Mouse (Mus musculus) limb, embryonic 14.5 days (tissue): ENCODE results near the gene Clec2g. TPM values are rescaled to one million over a fixed set of nuclear protein-coding genes. Genes with fewer than 3 reads are reported as not detected.

Experiments used
- ATAC-seq: fragments of 200-750 bp; cut with Nextera tagmentation; 2 replicates; pipeline ENCODE4 v1.8.0; 2017; ENCODE audit warnings: low read depth, moderate number of reproducible peaks, moderate TSS enrichment; ENCODE audit not compliant: low FRiP score
- DNase-seq: peaks from one replicate; pipeline ENCODE4 v3.0.0-alpha.2; 2015; ENCODE audit warnings: low spot score
- H3K27ac ChIP-seq: fragments of 300-500 bp; sonication (generic); replicated peaks from 2 replicates; pipeline ENCODE4 v1.5.1; 2014; ENCODE audit warnings: low read depth, mild to moderate bottlenecking, low read length, moderate library complexity, mixed read lengths
- H3K27me3 ChIP-seq: fragments of 300-500 bp; sonication (generic); 2 replicates; pipeline ENCODE4 v1.6.1; 2014; ENCODE audit warnings: low read length, mixed read lengths; ENCODE audit not compliant: control insufficient read depth, insufficient read depth
- H3K36me3 ChIP-seq: fragments of 300-500 bp; sonication (generic); 2 replicates; pipeline ENCODE4 v1.6.1; 2014; ENCODE audit warnings: mild to moderate bottlenecking, low read length, moderate library complexity, mixed read lengths; ENCODE audit not compliant: control insufficient read depth, insufficient read depth
- H3K4me1 ChIP-seq: fragments of 300-500 bp; sonication (generic); 2 replicates; pipeline ENCODE4 v1.6.1; 2014; ENCODE audit warnings: antibody characterized with exemption, low read length, mixed read lengths; ENCODE audit not compliant: control insufficient read depth, insufficient read depth
- H3K4me2 ChIP-seq: fragments of 300-500 bp; sonication (generic); replicated peaks from 2 replicates; pipeline ENCODE4 v1.6.1; 2014; ENCODE audit warnings: low read depth, mild to moderate bottlenecking, low read length, moderate library complexity; ENCODE audit not compliant: severe bottlenecking
- H3K4me3 ChIP-seq: fragments of 300-500 bp; sonication (generic); replicated peaks from 2 replicates; pipeline ENCODE4 v1.5.1; 2014; ENCODE audit warnings: low read length
- H3K9ac ChIP-seq: fragments of 300-500 bp; sonication (generic); 2 replicates; pipeline ENCODE4 v1.6.1; 2014; ENCODE audit warnings: mild to moderate bottlenecking, low read depth, low read length, moderate library complexity; ENCODE audit not compliant: severe bottlenecking
- H3K9me3 ChIP-seq: fragments of 300-500 bp; sonication (generic); 2 replicates; pipeline ENCODE4 v1.6.1; 2016; ENCODE audit warnings: low read length; ENCODE audit not compliant: control insufficient read depth
- POLR2A ChIP-seq: fragments of 200-500 bp; IDR thresholded peaks from 2 replicates; pipeline ENCODE4 v1.8.0; 2012; ENCODE audit warnings: inconsistent platforms, mild to moderate bottlenecking, moderate library complexity, borderline replicate concordance; ENCODE audit not compliant: insufficient read depth, insufficient read length; ENCODE audit errors: extremely low read depth
- WGBS: fragments of 180-500 bp; shearing (Covaris S2); extraction: QIAGEN DNeasy Blood & Tissue Kit; methylation state at CpG from one replicate; pipeline ENCODE4 v1.1.7; 2014; 5-methylcytosine and 5-hydroxymethylcytosine counted together
- microRNA-seq: library from miRNA; unstranded; fragments of <30 nt; microRNA quantifications from one replicate; pipeline ENCODE4, GENCODE M21; 2016
- polyA plus RNA-seq, 2 experiments: library from polyadenylated mRNA; depleted of rRNA in 1 of 2; stranded (reverse) in 1 of 2; unstranded in 1 of 2; fragments of >200 nt; fragmentation: Nextera tagmentation in 1 of 2; extraction: Ambion mirVana in 1 of 2; gene quantifications; 2 replicates each; pipeline versions ENCODE4 v1.2.1 to v1.2.3; 2012 to 2014

Gene Clec2g
- polyA plus RNA-seq, 2 experiments, result 1.1 to 1.7 TPM

GRCm38 (mm10) chr6:129030964-129031363, 96.8 kb downstream of the Clec2g start:
- Histone ChIP-seq H3K4me1 (no peaks in the 10 kb centered on the region), H3K9me3 (no peaks in the 10 kb centered on the region), H3K36me3 (no peaks in the 10 kb centered on the region), H3K4me3 (no peak overlapping the region), H3K9ac (no peak overlapping the region), H3K27me3 (no peaks in the 10 kb centered on the region), H3K4me2 (no peak overlapping the region), H3K27ac (no peak overlapping the region)
- TF ChIP-seq POLR2A, result no peak
- ATAC-seq (no peak), DNase-seq (no peak)
- WGBS, result 81% methylated on average over 2 of the region's 2 CpGs

- H3K9ac ChIP-seq, result no peak overlapping the region
- H3K4me2 ChIP-seq, result no peak overlapping the region
- no peak for ATAC-seq
- no peaks in the 10 kb centered on the region for H3K27me3 ChIP-seq
- H3K27ac ChIP-seq, result no peak overlapping the region
- H3K4me3 ChIP-seq, result no peak overlapping the region
- no peak for DNase-seq
- no peaks in the 10 kb centered on the region for H3K36me3 ChIP-seq
- 81% methylated on average over 2 of the region's 2 CpGs for WGBS
- no peaks in the 10 kb centered on the region for H3K9me3 ChIP-seq
- H3K4me1 ChIP-seq, result no peaks in the 10 kb centered on the region
- TF ChIP-seq POLR2A, result no peak
Observed at GRCm38 (mm10) chr6:129033397-129033796, 99.2 kb downstream of the Clec2g start.

Small RNA genes lying within 50 kb of the gene (microRNA-seq; reads per million reads assigned to microRNA genes)
- gene Gm27336 (not detected), gene Mir7649 (not detected)

Other genes with a start within 250 kb of the Clec2g start
- gene Klrb1, start 211.3 kb upstream of the Clec2g start, polyA plus RNA-seq (2012; rRNA removed), result not detected in 2 replicates
- not detected in 2 replicates for gene Klrb1, start 211.3 kb upstream of the Clec2g start, polyA plus RNA-seq (2014; fragmentation: Nextera tagmentation; extraction: Ambion mirVana)
- 0.15 TPM in 1 of 2 replicates, not detected in the other for gene Klrb1c, start 145.2 kb upstream of the Clec2g start, polyA plus RNA-seq (2012; rRNA removed)
- 0.14 TPM in 1 of 2 replicates, not detected in the other for gene Klrb1c, start 145.2 kb upstream of the Clec2g start, polyA plus RNA-seq (2014; fragmentation: Nextera tagmentation; extraction: Ambion mirVana)
- gene Gm44511, start 108.1 kb upstream of the Clec2g start, polyA plus RNA-seq (2012; rRNA removed), result 0.33 TPM in 1 of 2 replicates, not detected in the other
- not detected in 2 replicates for gene Gm44511, start 108.1 kb upstream of the Clec2g start, polyA plus RNA-seq (2014; fragmentation: Nextera tagmentation; extraction: Ambion mirVana)
- 0.12 and 0.40 TPM in 2 replicates for gene Klrb1b, start 108.0 kb upstream of the Clec2g start, polyA plus RNA-seq (2012; rRNA removed)
- 0.23 and 0.39 TPM in 2 replicates for gene Klrb1b, start 108.0 kb upstream of the Clec2g start, polyA plus RNA-seq (2014; fragmentation: Nextera tagmentation; extraction: Ambion mirVana)
- 0.16 and 0.17 TPM in 2 replicates for gene Clec2i, start 46.8 kb upstream of the Clec2g start, polyA plus RNA-seq (2012; rRNA removed)
- gene Clec2i, start 46.8 kb upstream of the Clec2g start, polyA plus RNA-seq (2014; fragmentation: Nextera tagmentation; extraction: Ambion mirVana), result 0.14 TPM in 1 of 2 replicates, not detected in the other
- 0.67 and 0.77 TPM in 2 replicates for gene BC035044, start 43.3 kb upstream of the Clec2g start, polyA plus RNA-seq (2012; rRNA removed)
- gene BC035044, start 43.3 kb upstream of the Clec2g start, polyA plus RNA-seq (2014; fragmentation: Nextera tagmentation; extraction: Ambion mirVana), result 1.2 and 1.5 TPM in 2 replicates
- gene Klrb1f, start 111.5 kb downstream of the Clec2g start, polyA plus RNA-seq (2012; rRNA removed), result 0.10 and 0.15 TPM in 2 replicates
- gene Klrb1f, start 111.5 kb downstream of the Clec2g start, polyA plus RNA-seq (2014; fragmentation: Nextera tagmentation; extraction: Ambion mirVana), result not detected in 2 replicates
- gene Clec2e, start 166.5 kb downstream of the Clec2g start, polyA plus RNA-seq (2012; rRNA removed), result 0.05 and 0.06 TPM in 2 replicates
- gene Clec2e, start 166.5 kb downstream of the Clec2g start, polyA plus RNA-seq (2014; fragmentation: Nextera tagmentation; extraction: Ambion mirVana), result not detected in 2 replicates
- gene Clec2d, start 246.2 kb downstream of the Clec2g start, polyA plus RNA-seq (2012; rRNA removed), result 5.7 and 11.1 TPM in 2 replicates
- gene Clec2d, start 246.2 kb downstream of the Clec2g start, polyA plus RNA-seq (2014; fragmentation: Nextera tagmentation; extraction: Ambion mirVana), result not detected in 2 replicates